Mouse (Mus musculus): Measurements from ENCODE around the gene Kat5. TPM values are rescaled to one million over a fixed set of nuclear protein-coding genes. Genes with fewer than 3 reads are reported as not detected.

Kat5 gene
- polyA plus RNA-seq, 1 experiment from 2014 or later: 51.9 TPM

- DNase-seq (ENCODE audit: low spot score) (no peak), ATAC-seq (no peak)
- no peaks in the 10 kb centered on the region for H3K9me3 ChIP-seq (ENCODE audit: low read length)
- WGBS: 92% methylated on average over 7 of the region's 7 CpGs
- no peak overlapping the region for H3K4me2 ChIP-seq (replicated peaks; ENCODE audit: low read depth, low read length)
- H3K27me3 ChIP-seq (replicated peaks; ENCODE audit: insufficient read depth, low read length): no peaks in the 10 kb centered on the region
- peaks cover 11% of the 10 kb centered on the region for H3K4me1 ChIP-seq (ENCODE audit: insufficient read depth, low read depth, low read length)
- H3K4me3 ChIP-seq (ENCODE audit: low read depth, low read length): no peak overlapping the region
- no peak overlapping the region for H3K9ac ChIP-seq (replicated peaks; ENCODE audit: low read depth)
- TF ChIP-seq CTCF (IDR thresholded peaks at IDR 0.05): no peak
- no peak for TF ChIP-seq EP300 (IDR thresholded peaks at IDR 0.05)
- peaks cover 44% of the 10 kb centered on the region for H3K36me3 ChIP-seq (ENCODE audit: insufficient read depth, low read length)
- no peak overlapping the region for H3K27ac ChIP-seq (ENCODE audit: low read length)
Observed at GRCm38 (mm10) chr19:5605126-5605525, 4.9 kb downstream of the Kat5 start.

- Histone ChIP-seq H3K36me3 (ENCODE audit: insufficient read depth, low read length) (peaks cover 42% of the 10 kb centered on the region), H3K4me1 (ENCODE audit: insufficient read depth, low read depth, low read length) (peaks cover 5% of the 10 kb centered on the region), H3K4me3 (ENCODE audit: low read depth, low read length) (no peak overlapping the region), H3K9ac (replicated peaks; ENCODE audit: low read depth) (no peak overlapping the region), H3K9me3 (ENCODE audit: low read length) (no peaks in the 10 kb centered on the region), H3K27me3 (replicated peaks; ENCODE audit: insufficient read depth, low read length) (no peaks in the 10 kb centered on the region), H3K27ac (ENCODE audit: low read length) (no peak overlapping the region), H3K4me2 (replicated peaks; ENCODE audit: low read depth, low read length) (no peak overlapping the region)
- WGBS: 86% methylated on average over 7 of the region's 7 CpGs
- no peak for DNase-seq (ENCODE audit: low spot score)
- no peak for ATAC-seq
- no peak for TF ChIP-seq CTCF (IDR thresholded peaks at IDR 0.05)
- TF ChIP-seq EP300 (IDR thresholded peaks at IDR 0.05): no peak
Observed at GRCm38 (mm10) chr19:5603664-5604063, 6.4 kb downstream of the Kat5 start.

GRCm38 (mm10) chr19:5601752-5602541 lies 8.1 kb downstream of the Kat5 start, which contains the start of gene Rnaseh2c:
TSS of gene Rnaseh2c (plus strand) at chr19:5601873.
- Histone ChIP-seq H3K4me1 (ENCODE audit: insufficient read depth, low read depth, low read length) (peaks cover 5% of the 10 kb centered on the region), H3K9ac (replicated peaks; ENCODE audit: low read depth) (peak within 1 kb of the TSS; percentile 80), H3K9me3 (ENCODE audit: low read length) (no peaks in the 10 kb centered on the region), H3K27me3 (replicated peaks; ENCODE audit: insufficient read depth, low read length) (no peaks in the 10 kb centered on the region), H3K4me2 (replicated peaks; ENCODE audit: low read depth, low read length) (peak within 1 kb of the TSS; percentile 99), H3K36me3 (ENCODE audit: insufficient read depth, low read length) (peaks cover 26% of the 10 kb centered on the region), H3K27ac (ENCODE audit: low read length) (peak within 1 kb of the TSS; percentile 57), H3K4me3 (ENCODE audit: low read depth, low read length) (peak within 1 kb of the TSS; percentile 78)
- ATAC-seq (peak; percentile 90), DNase-seq (ENCODE audit: low spot score) (peak; percentile 94)
- under 1% methylated on average over 63 of the region's 64 CpGs for WGBS
- TF ChIP-seq CTCF (IDR thresholded peaks at IDR 0.05) (no peak), EP300 (IDR thresholded peaks at IDR 0.05) (no peak)

GRCm38 (mm10) chr19:5599224-5599623 lies 10.8 kb downstream of the Kat5 start:
- H3K27ac ChIP-seq (ENCODE audit: low read length): no peak overlapping the region
- H3K9ac ChIP-seq (replicated peaks; ENCODE audit: low read depth): no peak overlapping the region
- peaks cover 5% of the 10 kb centered on the region for H3K4me1 ChIP-seq (ENCODE audit: insufficient read depth, low read depth, low read length)
- H3K36me3 ChIP-seq (ENCODE audit: insufficient read depth, low read length): peaks cover 3% of the 10 kb centered on the region; the same call in 1 of the 2 replicates
- 64% methylated on average over 4 of the region's 4 CpGs for WGBS
- no peak overlapping the region for H3K4me2 ChIP-seq (replicated peaks; ENCODE audit: low read depth, low read length)
- DNase-seq (ENCODE audit: low spot score) (no peak), ATAC-seq (no peak)
- no peak overlapping the region for H3K4me3 ChIP-seq (ENCODE audit: low read depth, low read length)
- H3K9me3 ChIP-seq (ENCODE audit: low read length): no peaks in the 10 kb centered on the region
- no peak for TF ChIP-seq CTCF (IDR thresholded peaks at IDR 0.05)
- no peak for TF ChIP-seq EP300 (IDR thresholded peaks at IDR 0.05)
- no peaks in the 10 kb centered on the region for H3K27me3 ChIP-seq (replicated peaks; ENCODE audit: insufficient read depth, low read length)

- H3K27ac ChIP-seq (ENCODE audit: low read length): no peak overlapping the region
- no peak overlapping the region for H3K4me2 ChIP-seq (replicated peaks; ENCODE audit: low read depth, low read length)
- no peak overlapping the region for H3K4me3 ChIP-seq (ENCODE audit: low read depth, low read length)
- no peaks in the 10 kb centered on the region for H3K9me3 ChIP-seq (ENCODE audit: low read length)
- ATAC-seq: no peak
- TF ChIP-seq EP300 (IDR thresholded peaks at IDR 0.05): no peak
- no peak for TF ChIP-seq CTCF (IDR thresholded peaks at IDR 0.05)
- WGBS: 76% methylated on average over 6 of the region's 6 CpGs
- H3K4me1 ChIP-seq (ENCODE audit: insufficient read depth, low read depth, low read length): no peaks in the 10 kb centered on the region
- no peak for DNase-seq (ENCODE audit: low spot score)
- no peaks in the 10 kb centered on the region for H3K36me3 ChIP-seq (ENCODE audit: insufficient read depth, low read length)
- no peak overlapping the region for H3K9ac ChIP-seq (replicated peaks; ENCODE audit: low read depth)
- no peaks in the 10 kb centered on the region for H3K27me3 ChIP-seq (replicated peaks; ENCODE audit: insufficient read depth, low read length)
Observed at GRCm38 (mm10) chr19:5591888-5592287, 18.1 kb downstream of the Kat5 start.

- DNase-seq (ENCODE audit: low spot score) (no peak), ATAC-seq (no peak)
- 66% methylated on average over 9 of the region's 9 CpGs for WGBS
- no peak overlapping the region for H3K4me3 ChIP-seq (ENCODE audit: low read depth, low read length)
- no peaks in the 10 kb centered on the region for H3K36me3 ChIP-seq (ENCODE audit: insufficient read depth, low read length)
- no peaks in the 10 kb centered on the region for H3K27me3 ChIP-seq (replicated peaks; ENCODE audit: insufficient read depth, low read length)
- H3K27ac ChIP-seq (ENCODE audit: low read length): no peak overlapping the region
- H3K4me2 ChIP-seq (replicated peaks; ENCODE audit: low read depth, low read length): no peak overlapping the region
- H3K9me3 ChIP-seq (ENCODE audit: low read length): no peaks in the 10 kb centered on the region
- no peak overlapping the region for H3K9ac ChIP-seq (replicated peaks; ENCODE audit: low read depth)
- TF ChIP-seq EP300 (IDR thresholded peaks at IDR 0.05) (no peak), CTCF (IDR thresholded peaks at IDR 0.05) (peak; percentile 32)
- H3K4me1 ChIP-seq (ENCODE audit: insufficient read depth, low read depth, low read length): no peaks in the 10 kb centered on the region
Observed at GRCm38 (mm10) chr19:5589159-5589558, 20.9 kb downstream of the Kat5 start.

Data from lung, postnatal 0 days (tissue).